Mouse (Mus musculus) liver, embryonic 11.5 days (tissue): Measurements from ENCODE around the gene Tax1bp1. TPM values are rescaled to one million over a fixed set of nuclear protein-coding genes. Genes with fewer than 3 reads are reported as not detected.
"Not testable (repeated sequence)": the region's sequence is repeated elsewhere in the genome, so short reads cannot be mapped to it uniquely, and the experiment has no call there.

Source experiments
- ATAC-seq: fragments of 200-750 bp; cut with Nextera tagmentation; replicated peaks from 2 replicates; pipeline ENCODE4 v1.8.0; 2017; ENCODE audit warnings: moderate number of reproducible peaks, mild to moderate bottlenecking, moderate TSS enrichment, moderate library complexity; ENCODE audit not compliant: low FRiP score
- DNase-seq: peaks from one replicate; pipeline ENCODE4 v3.0.0-alpha.2; 2017; ENCODE audit warnings: low spot score
- H3K27ac ChIP-seq: fragments of 300-500 bp; sonication (generic); 2 replicates; pipeline ENCODE4 v1.5.1; 2014; ENCODE audit warnings: mild to moderate bottlenecking, low read depth, low read length, control low read depth
- H3K27me3 ChIP-seq: fragments of 300-500 bp; sonication (generic); replicated peaks from 2 replicates; pipeline ENCODE4 v1.6.1; 2014; ENCODE audit warnings: low read length, mixed read lengths; ENCODE audit not compliant: control insufficient read depth, insufficient read depth
- H3K36me3 ChIP-seq: fragments of 300-500 bp; sonication (generic); 2 replicates; pipeline ENCODE4 v1.6.1; 2014; ENCODE audit warnings: mild to moderate bottlenecking, low read length, moderate library complexity, mixed read lengths; ENCODE audit not compliant: control insufficient read depth, insufficient read depth
- H3K4me1 ChIP-seq: fragments of 300-500 bp; sonication (generic); replicated peaks from 2 replicates; pipeline ENCODE4 v1.6.1; 2014; ENCODE audit warnings: low read length, mixed read lengths; ENCODE audit not compliant: control insufficient read depth, insufficient read depth
- H3K4me2 ChIP-seq: fragments of 300-500 bp; sonication (generic); 2 replicates; pipeline ENCODE4 v1.6.1; 2014; ENCODE audit warnings: mild to moderate bottlenecking, control low read depth, moderate library complexity
- H3K4me3 ChIP-seq: fragments of 300-500 bp; sonication (generic); 2 replicates; pipeline ENCODE4 v1.5.1; 2014; ENCODE audit warnings: low read depth, low read length, control low read depth
- H3K9ac ChIP-seq: fragments of 300-500 bp; sonication (generic); 2 replicates; pipeline ENCODE4 v1.6.1; 2014; ENCODE audit warnings: low read depth, low read length, control low read depth
- H3K9me3 ChIP-seq: fragments of 300-500 bp; sonication (generic); 2 replicates; pipeline ENCODE4 v1.6.1; 2016; ENCODE audit warnings: low read length, inconsistent platforms, mixed read lengths; ENCODE audit not compliant: control insufficient read depth
- WGBS: fragments of 180-500 bp; shearing (Covaris S2); extraction: QIAGEN DNeasy Blood & Tissue Kit; methylation state at CpG from one replicate; pipeline ENCODE4 v1.1.7; 2014; 5-methylcytosine and 5-hydroxymethylcytosine counted together
- polyA plus RNA-seq: library from polyadenylated mRNA; unstranded; fragments of >200 nt; fragmentation: Nextera tagmentation; extraction: Ambion mirVana; gene quantifications from 2 replicates; pipeline ENCODE4 v1.2.1, GENCODE M21; 2014

The Tax1bp1 gene
- 83.2 and 90.2 TPM in 2 replicates for polyA plus RNA-seq

GRCm38 (mm10) chr6:52713104-52713896, at the start of gene Tax1bp1:
Gene Tax1bp1 (plus strand): TSS chr6:52713729.
- ATAC-seq = peak; percentile 98
- Histone ChIP-seq H3K36me3 (no peaks in the 10 kb centered on the region), H3K4me3 (peak within 1 kb of the TSS; percentile 79), H3K4me2 (peak within 1 kb of the TSS; percentile 62), H3K27me3 (no peaks in the 10 kb centered on the region), H3K27ac (peak within 1 kb of the TSS; percentile 77), H3K9ac (peak within 1 kb of the TSS; percentile 76), H3K4me1 (peaks cover 3% of the 10 kb centered on the region; the same call in 1 of the 2 replicates), H3K9me3 (no peaks in the 10 kb centered on the region)
- 2% methylated on average over 38 of the region's 38 CpGs for WGBS
- peak; percentile 92 for DNase-seq

GRCm38 (mm10) chr6:52667641-52668040, 45.9 kb upstream of the Tax1bp1 start:
- Histone ChIP-seq H3K36me3 (no peaks in the 10 kb centered on the region), H3K27ac (no peak overlapping the region), H3K9ac (no peak overlapping the region), H3K27me3 (no peaks in the 10 kb centered on the region), H3K4me1 (no peaks in the 10 kb centered on the region), H3K4me3 (no peak overlapping the region), H3K4me2 (no peak overlapping the region), H3K9me3 (no peaks in the 10 kb centered on the region)
- DNase-seq = no peak
- no peak for ATAC-seq
- 72% methylated on average over 3 of the region's 3 CpGs for WGBS

- not testable (repeated sequence) for H3K9ac ChIP-seq, DNase-seq, ATAC-seq, H3K9me3 ChIP-seq, H3K36me3 ChIP-seq, H3K27ac ChIP-seq, H3K4me2 ChIP-seq, H3K27me3 ChIP-seq, H3K4me3 ChIP-seq, H3K4me1 ChIP-seq
- WGBS = 42% methylated on average over 2 of the region's 2 CpGs
These were observed 43.7 kb upstream of the Tax1bp1 start for GRCm38 (mm10) chr6:52669878-52670277.

- H3K4me2 ChIP-seq = no peak overlapping the region
- H3K4me1 ChIP-seq = no peaks in the 10 kb centered on the region
- ATAC-seq = no peak
- no peak overlapping the region for H3K9ac ChIP-seq
- H3K4me3 ChIP-seq = no peak overlapping the region
- DNase-seq = no peak
- H3K9me3 ChIP-seq = no peaks in the 10 kb centered on the region
- H3K27me3 ChIP-seq = no peaks in the 10 kb centered on the region
- no peak overlapping the region for H3K27ac ChIP-seq
- H3K36me3 ChIP-seq = no peaks in the 10 kb centered on the region
- WGBS = 64% methylated on average over 8 of the region's 8 CpGs
These were observed 41.7 kb upstream of the Tax1bp1 start for GRCm38 (mm10) chr6:52671791-52672190.

- ATAC-seq (no peak), DNase-seq (no peak)
- no peaks in the 10 kb centered on the region for H3K9me3 ChIP-seq
- H3K4me2 ChIP-seq = no peak overlapping the region
- no peak overlapping the region for H3K4me3 ChIP-seq
- H3K27me3 ChIP-seq = no peaks in the 10 kb centered on the region
- WGBS = 61% methylated on average over 2 of the region's 2 CpGs
- H3K4me1 ChIP-seq = no peaks in the 10 kb centered on the region
- H3K36me3 ChIP-seq = no peaks in the 10 kb centered on the region
- H3K9ac ChIP-seq = no peak overlapping the region
- H3K27ac ChIP-seq = no peak overlapping the region
These were observed 41.0 kb upstream of the Tax1bp1 start for GRCm38 (mm10) chr6:52672539-52672938.

- Histone ChIP-seq H3K9ac (no peak overlapping the region), H3K9me3 (no peaks in the 10 kb centered on the region), H3K4me1 (no peaks in the 10 kb centered on the region), H3K27ac (no peak overlapping the region), H3K36me3 (no peaks in the 10 kb centered on the region), H3K4me2 (no peak overlapping the region), H3K4me3 (no peak overlapping the region), H3K27me3 (no peaks in the 10 kb centered on the region)
- DNase-seq (no peak), ATAC-seq (no peak)
- WGBS = 89% methylated on average over 7 of the region's 7 CpGs
These were observed 39.8 kb upstream of the Tax1bp1 start for GRCm38 (mm10) chr6:52673706-52674105.

GRCm38 (mm10) chr6:52674541-52674940, 39.0 kb upstream of the Tax1bp1 start:
- no peaks in the 10 kb centered on the region for H3K9me3 ChIP-seq
- 79% methylated on average over 12 of the region's 12 CpGs for WGBS
- no peak overlapping the region for H3K4me3 ChIP-seq
- no peak overlapping the region for H3K27ac ChIP-seq
- H3K4me1 ChIP-seq = no peaks in the 10 kb centered on the region
- no peak overlapping the region for H3K9ac ChIP-seq
- no peak for DNase-seq
- H3K36me3 ChIP-seq = no peaks in the 10 kb centered on the region
- no peaks in the 10 kb centered on the region for H3K27me3 ChIP-seq
- ATAC-seq = no peak
- H3K4me2 ChIP-seq = no peak overlapping the region

GRCm38 (mm10) chr6:52675222-52675921, 38.2 kb upstream of the Tax1bp1 start:
- Histone ChIP-seq H3K27ac (no peak overlapping the region), H3K4me1 (no peaks in the 10 kb centered on the region), H3K4me3 (no peak overlapping the region), H3K9ac (no peak overlapping the region), H3K9me3 (no peaks in the 10 kb centered on the region), H3K4me2 (no peak overlapping the region), H3K36me3 (no peaks in the 10 kb centered on the region), H3K27me3 (no peaks in the 10 kb centered on the region)
- DNase-seq = no peak
- 73% methylated on average over 4 of the region's 4 CpGs for WGBS
- no peak for ATAC-seq
